Mouse (Mus musculus): ENCODE data around the gene Rnf135.
"Not testable (repeated sequence)": the region's sequence is repeated elsewhere in the genome, so short reads cannot be mapped to it uniquely, and the experiment has no call there.

Gene Rnf135

DNA sequence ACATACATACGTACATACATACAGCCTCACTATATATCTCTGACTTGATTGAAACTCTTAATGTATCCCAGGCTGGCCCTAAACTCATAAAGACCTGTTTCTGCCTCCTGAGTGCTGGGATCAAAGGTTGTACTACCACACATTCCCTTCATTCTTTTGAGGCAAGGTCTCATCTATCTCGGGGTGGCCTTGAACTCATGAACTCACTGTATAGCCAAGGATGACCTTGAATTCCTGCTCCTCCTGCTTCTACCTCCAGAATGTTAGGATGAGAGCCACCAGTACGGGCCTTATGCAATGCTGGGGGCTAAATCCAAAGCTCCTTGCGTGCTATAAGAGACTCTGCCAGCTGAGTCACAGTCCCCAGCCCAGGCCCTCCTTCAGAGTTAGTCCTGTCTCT is 22.6 kb upstream of the Rnf135 start:
- DNase-seq (ENCODE audit: low read depth in 2 of 2, low spot score in 2 of 2), result no peak

DNA sequence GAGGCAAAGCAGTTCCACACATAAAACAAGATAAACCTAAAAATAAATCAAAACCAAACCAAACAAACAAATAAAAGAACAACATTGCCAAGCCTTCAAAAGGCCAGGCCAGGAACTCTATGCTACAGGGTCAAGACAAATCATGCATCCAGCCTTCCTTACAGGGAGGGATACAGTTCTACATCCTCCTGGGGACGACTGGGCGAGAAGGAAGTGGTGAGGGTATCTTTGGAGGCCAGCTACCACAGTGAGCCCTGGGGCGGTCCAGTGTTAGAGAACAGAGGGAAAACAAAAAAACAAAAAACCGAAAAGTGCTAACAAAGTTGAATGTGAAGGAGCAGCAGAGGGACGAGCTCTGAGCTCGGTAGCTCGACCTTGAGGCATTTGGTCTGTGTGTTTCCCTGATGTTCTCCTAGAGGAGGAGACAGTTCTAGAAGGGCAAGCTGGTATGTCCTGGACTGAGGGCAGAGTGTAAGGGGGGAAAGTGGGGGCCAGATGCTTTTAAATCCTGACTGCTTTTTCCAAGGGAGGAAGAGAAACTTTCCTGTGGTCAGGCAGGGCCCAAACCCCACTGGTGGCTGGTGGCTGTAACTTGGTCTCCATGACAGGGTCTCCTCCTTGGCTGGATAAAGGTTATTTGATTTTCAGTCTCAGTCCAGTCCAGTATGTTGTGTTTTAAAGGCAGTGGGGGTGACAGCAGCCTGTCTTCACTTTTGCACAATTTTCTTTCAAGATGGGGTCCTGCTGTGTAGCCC is 20.1 kb upstream of the Rnf135 start:
- no peak for DNase-seq (ENCODE audit: low read depth in 2 of 2, low spot score in 2 of 2)

DNA sequence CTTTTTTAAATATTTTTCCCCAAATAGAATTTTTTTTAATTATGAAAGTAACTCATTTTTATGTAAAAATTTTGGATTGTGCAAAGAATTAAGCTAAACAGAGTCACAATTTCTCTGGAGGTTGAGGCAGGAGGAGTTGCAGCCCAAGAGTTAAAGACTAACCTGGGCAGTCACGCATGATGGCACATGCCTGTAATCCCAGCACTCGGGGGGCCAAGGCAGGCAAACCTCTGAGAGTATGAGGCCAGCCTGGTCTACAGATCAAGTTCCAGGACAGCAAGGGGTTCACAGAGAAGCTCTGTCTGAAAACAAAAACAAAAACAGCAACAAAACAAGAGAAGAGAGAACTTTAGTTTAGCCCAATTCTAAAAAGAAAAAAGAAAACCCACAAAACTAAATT is 19.4 kb upstream of the Rnf135 start:
- DNase-seq (ENCODE audit: low read depth in 2 of 2, low spot score in 2 of 2), result no peak

DNA sequence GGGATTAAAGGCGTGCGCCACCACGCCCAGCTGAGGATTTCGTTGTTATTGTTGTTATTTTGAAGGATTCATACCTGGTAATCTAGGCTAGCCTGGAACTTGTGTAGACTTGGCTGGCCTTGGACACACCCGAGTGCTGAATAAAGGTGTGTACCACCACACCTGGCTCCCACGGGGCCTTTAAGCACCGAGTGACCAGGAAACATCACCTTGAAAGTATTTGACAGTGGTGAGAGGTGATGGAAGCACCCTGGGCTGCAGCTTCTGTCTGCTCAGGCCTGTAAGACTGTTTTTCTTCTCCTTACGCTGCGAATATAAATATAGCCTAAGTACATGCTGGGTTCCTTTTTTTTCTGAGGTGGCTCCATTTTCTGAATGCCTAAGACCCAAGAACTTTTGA is 15.5 kb upstream of the Rnf135 start:
- DNase-seq (ENCODE audit: low read depth in 2 of 2, low spot score in 2 of 2), result no peak

DNA sequence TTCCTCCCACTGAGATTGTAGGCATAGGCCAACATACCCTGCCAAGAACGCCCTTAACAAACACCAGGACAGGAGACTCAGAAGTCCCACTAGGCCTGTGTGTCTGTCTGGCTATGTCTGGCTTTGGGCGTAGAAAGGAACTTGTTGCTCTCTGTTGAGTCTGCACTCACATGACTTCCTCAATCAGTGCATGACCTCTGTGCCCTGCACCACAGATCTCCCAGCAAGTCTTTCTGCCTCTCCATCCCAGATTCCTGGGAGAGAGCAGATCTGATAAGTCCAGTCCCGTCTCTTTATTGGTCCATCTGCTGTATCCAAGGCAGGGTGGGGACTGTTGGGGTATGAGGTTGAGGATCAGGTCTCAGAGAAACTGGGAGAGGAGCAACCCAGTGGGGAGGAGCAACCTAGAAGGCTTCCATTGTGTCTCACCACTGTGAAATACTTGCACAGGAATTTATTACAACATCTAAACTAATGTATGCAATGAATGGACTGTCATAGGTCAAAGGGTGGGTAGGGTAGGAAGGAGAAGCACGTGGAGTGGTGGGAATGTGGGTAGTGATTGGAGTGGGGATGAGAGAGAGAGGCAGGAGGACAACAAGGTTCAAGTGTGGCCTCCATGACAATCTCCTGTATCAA is 14.9 kb upstream of the Rnf135 start:
- DNase-seq (ENCODE audit: low read depth in 2 of 2, low spot score in 2 of 2), result no peak

DNA sequence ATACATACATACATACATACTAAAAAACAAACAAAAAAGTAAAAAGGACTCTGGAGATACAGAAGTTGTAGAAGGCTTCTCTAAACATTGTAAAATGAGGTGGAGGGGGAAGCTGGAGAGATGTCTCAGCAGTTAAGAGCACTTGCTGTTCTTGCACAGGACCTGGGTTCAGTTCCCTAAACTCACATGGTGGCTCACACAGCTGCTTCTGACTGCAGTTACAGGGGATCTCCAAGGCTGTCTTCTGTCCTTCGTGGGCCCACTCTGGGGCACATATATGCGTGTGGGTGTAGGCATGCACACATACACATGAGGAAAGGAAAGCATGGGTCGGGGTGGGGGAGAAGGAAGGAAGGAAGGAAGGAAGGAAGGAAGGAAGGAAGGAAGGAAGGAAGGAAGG is 14.0 kb upstream of the Rnf135 start:
- no peak for DNase-seq (ENCODE audit: low read depth in 2 of 2, low spot score in 2 of 2)

DNA sequence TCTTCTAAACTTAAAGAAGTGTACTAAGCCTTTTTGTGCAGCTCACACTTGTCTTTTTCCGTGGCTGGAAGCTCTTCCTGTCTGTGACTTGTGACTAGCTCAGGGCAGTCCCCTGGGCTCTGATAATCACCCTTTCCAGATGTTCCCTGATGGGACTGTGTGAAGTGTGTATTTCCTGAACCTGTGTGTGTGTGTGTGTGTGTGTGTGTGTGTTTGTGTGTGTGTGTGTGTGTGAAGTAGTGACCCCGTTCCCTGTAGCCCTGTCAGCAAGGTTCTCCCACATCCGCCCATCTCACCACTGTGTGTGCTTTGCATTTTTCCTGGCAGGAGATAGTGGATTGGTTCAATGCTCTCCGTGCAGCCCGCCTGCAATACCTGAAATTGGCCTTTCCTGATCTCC is 13.3 kb upstream of the Rnf135 start:
- DNase-seq (ENCODE audit: low read depth in 2 of 2, low spot score in 2 of 2), result no peak

DNA sequence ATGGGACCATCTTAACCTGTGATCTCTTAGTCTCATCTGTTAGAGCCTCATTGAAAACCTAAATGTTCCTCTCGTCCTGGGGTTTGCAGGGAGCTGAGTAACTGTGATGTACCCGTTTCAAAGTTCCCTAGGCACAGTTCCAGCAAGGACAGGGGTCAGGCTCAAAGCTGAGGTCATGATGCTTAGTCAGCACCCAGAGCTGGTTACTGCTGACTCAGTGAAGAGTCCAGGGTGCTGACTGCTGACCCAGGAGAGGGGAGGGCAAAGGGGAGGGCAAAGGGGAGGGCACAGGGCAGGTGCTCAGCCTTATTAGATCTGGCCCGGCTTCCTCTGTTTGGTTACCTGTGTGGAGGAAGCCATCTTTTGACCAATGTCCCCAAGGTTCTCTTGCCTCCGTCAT is 11.8 kb upstream of the Rnf135 start:
- DNase-seq (ENCODE audit: low read depth in 2 of 2, low spot score in 2 of 2), result no peak

DNA sequence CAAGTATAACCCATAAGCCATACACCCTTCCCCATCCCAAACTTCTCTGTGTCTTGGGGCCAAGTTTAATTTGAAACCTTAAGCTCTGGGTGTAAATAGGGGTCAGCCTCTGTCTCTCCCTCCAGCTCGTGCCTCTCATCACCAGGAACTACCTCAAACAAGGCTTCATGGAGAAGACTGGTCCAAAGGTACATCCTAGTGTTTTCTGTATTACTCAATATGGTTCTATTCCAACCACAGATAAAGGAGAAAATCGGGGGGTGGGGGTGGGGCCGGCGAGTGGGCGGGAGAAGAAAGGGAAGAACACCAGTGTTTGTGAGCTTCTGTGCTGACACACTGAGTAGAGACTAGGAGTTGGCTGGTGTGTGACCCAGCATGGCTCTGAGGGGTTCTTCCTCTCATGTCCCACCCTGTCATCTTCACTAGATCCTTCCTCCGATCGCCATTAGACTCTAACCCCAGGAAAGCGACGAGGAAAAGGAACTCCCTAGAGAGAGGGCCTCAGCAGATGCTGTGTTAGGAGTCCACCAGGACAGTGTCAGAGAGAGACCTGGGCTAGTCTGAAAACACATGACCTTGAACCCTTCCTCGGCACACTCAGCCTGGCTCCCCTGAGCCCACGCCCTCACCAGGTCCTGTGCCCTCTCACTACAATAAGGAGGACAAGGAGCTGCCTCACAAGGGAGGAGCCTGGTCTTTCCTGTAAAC is 9.5 kb upstream of the Rnf135 start:
- no peak for DNase-seq (ENCODE audit: low read depth in 2 of 2, low spot score in 2 of 2)

DNA sequence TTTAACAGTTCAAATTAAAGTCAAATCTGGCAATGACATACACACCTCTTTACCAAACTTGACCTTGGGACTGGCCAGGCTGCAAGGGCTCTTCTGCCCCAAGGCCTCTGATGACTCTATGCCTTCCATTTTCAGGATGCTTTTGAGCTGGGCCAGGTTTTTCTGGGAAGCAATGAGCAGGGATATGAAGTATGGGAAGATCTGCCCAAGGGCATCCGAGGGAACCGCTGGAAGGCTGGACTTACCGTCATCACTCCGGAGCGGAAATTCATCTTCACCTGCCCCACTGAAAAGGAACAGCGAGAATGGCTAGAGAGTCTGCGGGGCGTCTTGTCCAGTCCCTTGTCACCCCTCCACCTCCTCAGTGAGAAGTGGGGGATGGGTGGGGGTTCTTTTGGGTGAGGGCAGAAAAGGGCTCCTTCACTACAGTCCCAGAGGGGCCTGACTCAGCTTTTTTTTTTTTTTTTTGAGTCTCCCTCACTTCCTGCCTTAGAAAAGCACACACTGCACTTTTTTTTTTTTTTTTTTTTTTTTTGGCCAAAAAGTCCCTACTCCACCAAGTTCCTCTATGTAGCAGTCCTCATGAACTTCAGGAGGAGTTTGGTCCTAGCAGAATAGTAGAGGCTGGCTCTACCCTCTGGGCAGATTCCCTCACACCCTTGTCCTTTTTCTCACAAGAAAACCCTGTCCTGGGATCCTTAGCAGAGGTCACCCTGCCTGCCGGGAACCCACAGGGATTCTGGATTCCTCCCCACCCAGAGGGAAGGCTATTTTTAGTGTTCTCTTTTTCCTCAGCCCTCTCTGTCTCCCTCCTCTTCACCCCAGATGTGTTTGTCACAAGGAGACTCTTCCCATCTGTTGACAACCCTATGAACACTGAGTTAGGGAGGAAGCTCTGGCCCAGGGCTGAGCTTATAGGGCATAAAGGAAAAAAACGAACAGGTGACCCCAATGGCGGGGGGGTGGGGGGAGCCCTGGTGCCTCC is 6.4 kb upstream of the Rnf135 start:
- no peak for DNase-seq (ENCODE audit: low read depth in 2 of 2, low spot score in 2 of 2)

DNA sequence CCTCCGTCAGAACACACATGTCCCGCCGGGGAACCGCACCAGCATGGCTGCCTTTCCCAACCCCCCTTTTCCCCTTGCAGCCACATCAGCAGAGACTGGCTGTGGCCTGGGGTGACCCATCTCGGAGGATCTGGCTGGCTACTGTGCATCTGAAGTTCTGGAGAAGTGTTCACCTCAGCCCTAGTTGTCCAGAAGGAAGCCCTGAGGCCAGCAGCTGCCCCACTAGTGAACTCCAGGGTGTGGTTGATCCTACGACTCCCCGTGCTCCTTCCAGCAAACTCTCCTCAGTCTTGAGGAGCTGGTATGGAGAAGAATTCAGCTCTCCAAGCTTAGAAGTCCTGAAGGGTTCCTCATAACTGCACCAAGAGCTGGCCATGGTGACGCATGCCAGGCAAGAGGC is 5.3 kb upstream of the Rnf135 start:
- no peak for DNase-seq (ENCODE audit: low read depth in 2 of 2, low spot score in 2 of 2)

DNA sequence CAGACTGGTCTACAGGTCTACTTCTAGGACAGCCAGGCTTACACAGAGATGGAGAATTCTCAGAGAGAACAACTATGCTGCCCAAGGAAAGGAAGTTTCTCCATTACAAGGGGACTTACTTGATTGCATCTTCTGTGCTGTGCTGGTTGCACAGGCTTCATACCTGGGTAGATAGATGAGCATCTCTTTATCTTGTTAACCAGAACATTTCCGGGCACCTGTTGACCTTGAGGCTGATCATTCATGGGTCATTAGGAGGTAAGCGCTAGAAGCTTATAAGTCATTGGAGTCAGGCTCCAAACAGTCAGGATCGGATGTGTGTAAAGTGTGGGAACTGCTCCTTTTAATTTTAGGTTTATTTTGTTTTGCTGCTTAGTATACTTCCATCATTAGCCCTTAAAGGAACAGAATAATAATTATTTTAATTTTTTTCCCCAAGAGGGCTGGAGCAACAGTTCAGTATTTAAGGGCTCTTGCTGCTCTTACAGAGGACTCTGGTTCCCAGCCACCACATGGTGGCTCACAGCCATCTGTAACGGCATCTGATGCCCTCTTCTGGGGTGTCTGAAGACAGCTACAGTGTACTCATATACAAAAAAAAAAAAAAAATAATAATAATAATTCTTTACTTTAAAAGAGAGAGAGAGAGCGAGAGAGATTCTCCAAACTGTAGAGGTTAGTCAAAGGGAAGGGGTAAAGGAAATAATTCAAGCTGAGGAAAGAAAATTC is 2.5 kb upstream of the Rnf135 start:
- no peak for DNase-seq (ENCODE audit: low read depth in 2 of 2, low spot score in 2 of 2)

DNA sequence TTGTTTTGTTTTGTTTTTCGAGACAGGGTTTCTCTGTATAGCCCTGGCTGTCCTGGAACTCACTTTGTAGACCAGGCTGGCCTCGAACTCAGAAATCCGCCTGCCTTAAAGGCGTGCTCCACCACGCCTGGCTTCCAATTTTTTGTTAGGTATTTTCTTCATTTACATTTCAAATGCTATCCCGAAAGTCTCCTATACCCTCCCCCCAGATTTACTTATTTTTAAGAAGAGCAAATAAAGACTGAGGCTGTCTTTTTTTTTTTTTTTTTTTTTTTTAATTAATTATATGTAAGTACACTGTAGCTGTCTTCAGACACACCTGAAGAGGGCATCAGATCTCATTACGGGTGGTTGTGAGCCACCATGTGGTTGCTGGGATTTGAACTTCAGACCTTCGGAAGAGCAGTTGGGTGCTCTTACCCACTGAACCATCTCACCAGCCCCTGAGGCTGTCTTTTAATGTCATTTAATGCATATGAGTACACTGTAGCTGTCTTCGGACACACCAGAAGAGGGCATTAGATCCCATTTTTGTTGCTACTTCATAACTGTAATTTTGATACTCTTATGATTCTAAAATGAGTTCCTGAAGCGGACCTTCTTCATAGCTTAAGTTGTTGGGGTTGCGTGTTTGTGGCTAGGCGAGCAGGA is 472 bp upstream of the Rnf135 start:
- DNase-seq (ENCODE audit: low read depth in 2 of 2, low spot score in 2 of 2), result not testable (repeated sequence)

DNA sequence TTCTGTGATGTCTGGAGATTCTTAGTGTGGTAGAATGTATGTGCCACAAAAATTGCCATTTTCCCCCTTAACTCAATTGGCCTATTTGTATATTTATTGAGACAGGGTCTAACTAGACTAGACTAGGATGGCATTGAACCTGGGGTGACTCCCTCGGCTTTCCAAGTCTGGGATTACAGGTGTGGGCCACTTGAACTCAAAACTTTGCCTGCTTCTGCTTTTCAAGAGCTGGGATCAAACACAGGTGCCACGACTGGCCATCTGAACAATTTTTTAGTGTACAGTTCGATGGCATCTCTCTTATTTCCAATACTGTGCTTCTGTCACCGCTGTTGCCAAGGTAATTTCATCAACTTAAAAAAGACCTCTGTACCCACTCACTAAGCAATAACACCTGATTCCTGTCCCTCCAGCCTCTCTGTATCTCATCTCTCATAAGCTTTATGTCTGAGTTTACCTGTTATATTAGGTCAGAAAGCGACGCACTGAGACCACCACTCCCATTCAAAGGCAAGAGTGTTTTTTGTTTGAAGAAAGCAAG is 950 bp downstream of the Rnf135 start:
- no peak for DNase-seq (ENCODE audit: low read depth in 2 of 2, low spot score in 2 of 2)

DNA sequence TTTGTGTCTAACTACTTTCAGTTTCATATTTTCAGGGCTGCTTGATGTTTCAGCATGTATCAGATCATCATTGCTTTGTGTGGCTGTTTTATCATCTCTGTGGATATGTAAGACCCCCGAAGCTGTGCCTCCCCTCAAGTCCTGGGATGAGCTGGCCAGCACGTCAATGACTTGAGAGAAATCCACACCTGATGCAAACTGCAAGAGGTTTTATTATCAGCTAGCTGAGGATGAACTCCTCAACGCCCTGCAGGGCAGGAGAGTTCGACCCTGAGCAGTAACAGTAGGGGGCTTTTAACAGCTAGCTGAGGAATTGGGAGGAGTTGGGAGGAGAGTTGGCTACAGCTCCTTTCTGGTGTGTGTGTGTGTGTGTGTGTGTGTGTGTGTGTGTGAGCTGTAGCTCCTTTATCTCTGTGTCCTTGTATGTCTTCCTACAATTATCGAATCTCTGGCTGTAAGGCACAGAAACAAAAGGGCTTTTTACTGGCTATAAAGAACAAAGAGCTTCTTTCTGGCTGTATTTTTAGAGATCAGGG is 1.9 kb downstream of the Rnf135 start:
- not testable (repeated sequence) for DNase-seq (ENCODE audit: low read depth in 2 of 2, low spot score in 2 of 2)

DNA sequence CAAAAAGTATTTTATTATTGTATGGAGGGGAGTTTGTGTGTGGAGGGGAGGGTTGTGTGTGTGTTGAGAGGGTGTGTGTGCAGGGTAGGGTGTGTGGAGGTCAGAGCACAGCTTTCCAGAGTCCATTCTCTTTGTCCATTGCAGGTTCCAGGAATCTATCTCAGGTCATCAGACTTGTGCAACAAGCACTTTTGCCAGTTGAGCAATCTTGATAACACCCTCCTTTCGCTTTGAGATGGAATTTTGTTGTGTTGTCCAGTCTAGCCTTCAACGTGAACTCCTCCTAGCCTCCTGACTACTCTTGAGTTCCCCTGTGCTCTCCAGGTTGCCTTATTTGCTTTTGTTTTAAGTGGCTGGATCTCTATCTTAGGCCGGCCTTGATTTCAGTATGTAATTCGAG is 6.6 kb downstream of the Rnf135 start:
- no peak for DNase-seq (ENCODE audit: low read depth in 2 of 2, low spot score in 2 of 2)

DNA sequence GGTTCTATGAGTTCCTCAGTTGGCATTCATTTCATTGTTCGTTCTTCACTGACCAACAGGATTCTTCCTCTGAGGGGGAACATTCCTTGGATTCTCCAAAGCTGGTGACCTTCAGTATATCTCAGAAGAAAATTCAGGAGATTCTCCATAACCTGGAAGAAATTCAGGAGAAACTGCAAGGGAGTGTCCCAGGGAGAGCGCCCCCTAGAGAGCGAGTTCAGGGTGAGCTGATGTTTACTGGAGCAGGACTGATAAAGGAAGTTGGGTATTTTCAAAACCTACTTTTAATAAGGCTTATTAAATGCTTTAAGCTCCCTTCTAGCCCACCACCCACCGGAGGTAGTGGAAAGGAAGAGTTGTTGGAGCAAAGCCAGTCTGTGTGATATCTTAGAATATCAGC is 10.2 kb downstream of the Rnf135 start:
- no peak for DNase-seq (ENCODE audit: low read depth in 2 of 2, low spot score in 2 of 2)

DNA sequence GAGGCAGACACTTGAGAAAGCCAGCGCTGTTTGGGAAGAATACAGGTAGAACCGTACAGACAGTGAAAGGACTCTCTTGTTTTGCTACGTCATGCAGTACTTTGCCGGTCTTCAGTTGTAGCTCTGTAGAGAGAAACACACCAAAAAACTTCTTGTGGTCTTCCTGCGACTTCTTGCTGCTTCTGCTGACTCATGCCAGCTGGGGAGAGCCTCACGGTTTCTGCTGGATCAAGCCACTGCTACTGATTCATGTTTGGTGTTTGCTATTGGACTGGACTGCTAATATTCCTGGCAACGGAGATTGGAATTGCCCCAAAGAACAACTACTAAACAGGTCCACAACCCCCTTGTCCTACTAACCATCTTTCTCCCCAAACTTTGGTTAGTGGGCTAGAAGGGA is 12.7 kb downstream of the Rnf135 start:
- no peak for DNase-seq (ENCODE audit: low read depth in 2 of 2, low spot score in 2 of 2)

DNA sequence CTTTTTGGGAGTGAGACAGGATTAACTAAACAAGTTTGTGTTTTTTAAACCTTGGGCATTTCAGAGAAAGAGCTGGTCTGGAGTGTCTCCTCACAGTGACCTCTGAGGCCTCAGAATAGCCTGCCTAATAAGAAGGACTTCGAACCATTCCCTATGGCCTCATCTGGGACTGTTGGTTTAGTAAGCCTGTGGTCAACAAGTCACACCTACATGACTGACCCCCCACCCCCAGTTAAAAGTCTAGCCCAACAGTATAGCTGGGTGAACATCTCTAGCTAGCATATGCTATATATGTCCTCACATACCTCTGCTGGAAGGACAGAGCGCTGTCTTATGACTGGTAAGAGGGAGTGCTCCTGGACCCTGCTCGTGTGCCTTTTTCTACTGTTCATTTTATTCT is 15.7 kb downstream of the Rnf135 start:
- DNase-seq (ENCODE audit: low read depth in 2 of 2, low spot score in 2 of 2), result no peak

DNA sequence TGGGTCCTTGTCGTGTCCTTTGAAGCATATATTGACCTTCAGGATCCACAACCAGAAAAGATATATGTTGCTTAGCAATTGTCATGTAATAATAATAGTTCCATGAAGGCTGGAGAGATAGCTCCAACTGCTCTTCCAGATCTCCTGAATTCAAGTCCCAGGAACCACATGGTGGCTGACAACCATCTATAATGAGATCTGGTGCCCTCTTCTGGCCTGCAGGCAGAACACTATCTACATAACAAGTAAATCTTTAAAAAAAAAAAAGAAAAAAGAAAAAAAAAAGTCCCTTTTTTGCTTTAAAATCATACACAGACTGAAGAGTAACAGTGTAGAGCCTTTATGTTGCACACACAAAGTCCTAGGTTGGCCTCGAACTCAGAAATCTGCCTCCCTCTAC is 16.1 kb downstream of the Rnf135 start:
- no peak for DNase-seq (ENCODE audit: low read depth in 2 of 2, low spot score in 2 of 2)

Measured in CD8-positive naive resting alpha-beta T cell, adult 2 months (primary cell).